Mouse (Mus musculus) heart, embryonic 16.5 days (tissue): ENCODE results near the gene Mrpl42. TPM values are rescaled to one million over a fixed set of nuclear protein-coding genes. Genes with fewer than 3 reads are reported as not detected.

Experiments
- ATAC-seq: fragments of 200-750 bp; cut with Nextera tagmentation; replicated peaks from 2 replicates; pipeline ENCODE4 v1.8.0; 2017; ENCODE audit warnings: moderate number of reproducible peaks; ENCODE audit not compliant: insufficient read depth, low FRiP score; ENCODE audit errors: extremely low read depth
- H3K27ac ChIP-seq: fragments of 300-500 bp; sonication (generic); 2 replicates; pipeline ENCODE4 v1.5.1; 2014; ENCODE audit warnings: mild to moderate bottlenecking, low read length, control low read depth, moderate library complexity
- H3K27me3 ChIP-seq: fragments of 300-500 bp; sonication (generic); 2 replicates; pipeline ENCODE4 v1.6.1; 2014; ENCODE audit warnings: low read length, mixed read lengths; ENCODE audit not compliant: control insufficient read depth, insufficient read depth
- H3K36me3 ChIP-seq: fragments of 300-500 bp; sonication (generic); 2 replicates; pipeline ENCODE4 v1.6.1; 2014; ENCODE audit not compliant: control insufficient read depth, insufficient read depth
- H3K4me1 ChIP-seq: fragments of 300-500 bp; sonication (generic); 2 replicates; pipeline ENCODE4 v1.6.1; 2014; ENCODE audit warnings: low read length, mixed read lengths; ENCODE audit not compliant: control insufficient read depth, insufficient read depth
- H3K4me2 ChIP-seq: fragments of 300-500 bp; sonication (generic); 2 replicates; pipeline ENCODE4 v1.6.1; 2014; ENCODE audit warnings: low read depth, mild to moderate bottlenecking, control low read depth, low read length
- H3K4me3 ChIP-seq: fragments of 300-500 bp; sonication (generic); 2 replicates; pipeline ENCODE4 v1.5.1; 2014; ENCODE audit warnings: mild to moderate bottlenecking, control low read depth, low read length
- H3K9ac ChIP-seq: fragments of 300-500 bp; sonication (generic); 2 replicates; pipeline ENCODE4 v1.6.1; 2014; ENCODE audit warnings: low read length, control low read depth
- H3K9me3 ChIP-seq: fragments of 300-500 bp; sonication (generic); replicated peaks from 2 replicates; pipeline ENCODE4 v1.6.1; 2016; ENCODE audit warnings: low read length; ENCODE audit not compliant: control insufficient read depth
- WGBS: fragments of 180-500 bp; shearing (Covaris S2); extraction: QIAGEN DNeasy Blood & Tissue Kit; methylation state at CpG from one replicate; pipeline ENCODE4 v1.1.7; 2014; 5-methylcytosine and 5-hydroxymethylcytosine counted together
- polyA plus RNA-seq: library from polyadenylated mRNA; unstranded; fragments of >200 nt; fragmentation: Nextera tagmentation; extraction: Ambion mirVana; gene quantifications from 2 replicates; pipeline ENCODE4 v1.2.1, GENCODE M21; 2015

Gene Mrpl42
- polyA plus RNA-seq, 1 experiment from 2014 or later: 629 TPM

GRCm38 (mm10) chr10:95525871-95526270 is 24.1 kb upstream of the Mrpl42 start:
- H3K4me1 ChIP-seq: peaks cover 30% of the 10 kb centered on the region
- no peak for ATAC-seq
- H3K9me3 ChIP-seq: no peaks in the 10 kb centered on the region
- no peak overlapping the region for H3K4me3 ChIP-seq
- no peak overlapping the region for H3K9ac ChIP-seq
- no peak overlapping the region for H3K4me2 ChIP-seq
- no peaks in the 10 kb centered on the region; the same call in 1 of the 2 replicates for H3K36me3 ChIP-seq
- no peaks in the 10 kb centered on the region for H3K27me3 ChIP-seq
- H3K27ac ChIP-seq: no peak overlapping the region
- 89% methylated on average over 5 of the region's 5 CpGs for WGBS

- no peaks in the 10 kb centered on the region for H3K9me3 ChIP-seq
- no peak overlapping the region for H3K27ac ChIP-seq
- H3K27me3 ChIP-seq: no peaks in the 10 kb centered on the region
- no peaks in the 10 kb centered on the region; the same call in 1 of the 2 replicates for H3K36me3 ChIP-seq
- H3K4me1 ChIP-seq: peaks cover 25% of the 10 kb centered on the region
- no peak overlapping the region for H3K9ac ChIP-seq
- ATAC-seq: no peak
- 41% methylated on average over 6 of the region's 6 CpGs for WGBS
- no peak overlapping the region for H3K4me2 ChIP-seq
- no peak overlapping the region for H3K4me3 ChIP-seq
Observed at GRCm38 (mm10) chr10:95525037-95525675, 23.4 kb upstream of the Mrpl42 start.

- H3K9me3 ChIP-seq: no peaks in the 10 kb centered on the region
- peaks cover 14% of the 10 kb centered on the region for H3K4me1 ChIP-seq
- H3K27ac ChIP-seq: no peak overlapping the region
- no peak for ATAC-seq
- no peaks in the 10 kb centered on the region; the same call in 1 of the 2 replicates for H3K36me3 ChIP-seq
- no peak overlapping the region for H3K4me3 ChIP-seq
- WGBS: 85% methylated on average over 6 of the region's 6 CpGs
- H3K27me3 ChIP-seq: no peaks in the 10 kb centered on the region
- no peak overlapping the region for H3K9ac ChIP-seq
- H3K4me2 ChIP-seq: no peak overlapping the region
Observed at GRCm38 (mm10) chr10:95517656-95518055, 15.9 kb upstream of the Mrpl42 start.

GRCm38 (mm10) chr10:95515293-95515931 is 13.7 kb upstream of the Mrpl42 start:
- peak overlapping the region; percentile 98 for H3K27ac ChIP-seq
- peak overlapping the region; percentile 93 for H3K9ac ChIP-seq
- H3K4me3 ChIP-seq: peak overlapping the region; percentile 85
- WGBS: under 1% methylated on average over 72 of the region's 80 CpGs
- H3K36me3 ChIP-seq: no peaks in the 10 kb centered on the region
- peak; percentile 59 for ATAC-seq
- H3K9me3 ChIP-seq: no peaks in the 10 kb centered on the region; the same call in 1 of the 2 replicates
- peaks cover 14% of the 10 kb centered on the region for H3K4me1 ChIP-seq
- H3K27me3 ChIP-seq: no peaks in the 10 kb centered on the region
- peak overlapping the region; percentile 57 for H3K4me2 ChIP-seq

GRCm38 (mm10) chr10:95514656-95515292 is 13.0 kb upstream of the Mrpl42 start, which contains the start of gene Ube2n:
Gene Ube2n (plus strand): TSS chr10:95515145.
- H3K9ac ChIP-seq: peak within 1 kb of the TSS; percentile 93
- H3K4me3 ChIP-seq: peak within 1 kb of the TSS; percentile 85
- H3K36me3 ChIP-seq: no peaks in the 10 kb centered on the region
- no peaks in the 10 kb centered on the region for H3K27me3 ChIP-seq
- peaks cover 11% of the 10 kb centered on the region for H3K4me1 ChIP-seq
- H3K9me3 ChIP-seq: no peaks in the 10 kb centered on the region; the same call in 1 of the 2 replicates
- peak within 1 kb of the TSS; percentile 98 for H3K27ac ChIP-seq
- under 1% methylated on average over 79 of the region's 81 CpGs for WGBS
- peak within 1 kb of the TSS; percentile 82 for H3K4me2 ChIP-seq
- ATAC-seq: peak; percentile 98

- no peaks in the 10 kb centered on the region for H3K27me3 ChIP-seq
- peak overlapping the region; percentile 98 for H3K27ac ChIP-seq
- peak overlapping the region; percentile 85 for H3K4me3 ChIP-seq
- 34% methylated on average over 15 of the region's 15 CpGs for WGBS
- ATAC-seq: no peak; the same call in 1 of the 2 replicates
- peaks cover 11% of the 10 kb centered on the region for H3K4me1 ChIP-seq
- H3K9me3 ChIP-seq: no peaks in the 10 kb centered on the region; the same call in 1 of the 2 replicates
- H3K4me2 ChIP-seq: peak overlapping the region; percentile 82
- H3K36me3 ChIP-seq: no peaks in the 10 kb centered on the region
- H3K9ac ChIP-seq: peak overlapping the region; percentile 77
Observed at GRCm38 (mm10) chr10:95513768-95514556, 12.2 kb upstream of the Mrpl42 start.

GRCm38 (mm10) chr10:95512635-95513034 is 10.9 kb upstream of the Mrpl42 start:
- no peak overlapping the region for H3K9ac ChIP-seq
- 84% methylated on average over 8 of the region's 8 CpGs for WGBS
- ATAC-seq: no peak
- no peaks in the 10 kb centered on the region for H3K27me3 ChIP-seq
- no peak overlapping the region for H3K4me2 ChIP-seq
- no peaks in the 10 kb centered on the region for H3K36me3 ChIP-seq
- no peak overlapping the region for H3K4me3 ChIP-seq
- no peaks in the 10 kb centered on the region; the same call in 1 of the 2 replicates for H3K9me3 ChIP-seq
- H3K27ac ChIP-seq: no peak overlapping the region
- peaks cover 9% of the 10 kb centered on the region for H3K4me1 ChIP-seq

GRCm38 (mm10) chr10:95509263-95509662 is 7.5 kb upstream of the Mrpl42 start:
- no peak for ATAC-seq
- no peak overlapping the region for H3K4me2 ChIP-seq
- no peak overlapping the region for H3K27ac ChIP-seq
- no peak overlapping the region for H3K4me3 ChIP-seq
- 71% methylated on average over 3 of the region's 3 CpGs for WGBS
- peaks cover 6% of the 10 kb centered on the region; the same call in 1 of the 2 replicates for H3K4me1 ChIP-seq
- H3K27me3 ChIP-seq: no peaks in the 10 kb centered on the region
- no peak overlapping the region for H3K9ac ChIP-seq
- H3K36me3 ChIP-seq: no peaks in the 10 kb centered on the region
- no peaks in the 10 kb centered on the region; the same call in 1 of the 2 replicates for H3K9me3 ChIP-seq
